Mouse (Mus musculus) heart, postnatal 0 days (tissue): Measurements from ENCODE around the gene Abracl. TPM values are rescaled to one million over a fixed set of nuclear protein-coding genes. Genes with fewer than 3 reads are reported as not detected.

Experiments used
- ATAC-seq: fragments of 200-750 bp; cut with Nextera tagmentation; 2 replicates; pipeline ENCODE4 v1.8.0; 2017; ENCODE audit warnings: low read depth, moderate number of reproducible peaks, moderate library complexity; ENCODE audit not compliant: insufficient read depth
- DNase-seq: peaks from one replicate; pipeline ENCODE4 v3.0.0-alpha.2; 2016; ENCODE audit warnings: low spot score
- H3K27ac ChIP-seq: fragments of 300-500 bp; sonication (generic); 2 replicates; pipeline ENCODE4 v1.5.1; 2014; ENCODE audit warnings: low read depth, mild to moderate bottlenecking
- H3K27me3 ChIP-seq: fragments of 300-500 bp; sonication (generic); 2 replicates; pipeline ENCODE4 v1.6.1; 2014; ENCODE audit warnings: low read length, mixed read lengths; ENCODE audit not compliant: control insufficient read depth, insufficient read depth
- H3K36me3 ChIP-seq: fragments of 300-500 bp; sonication (generic); replicated peaks from 2 replicates; pipeline ENCODE4 v1.6.1; 2014; ENCODE audit warnings: low read length, mixed read lengths; ENCODE audit not compliant: control insufficient read depth, insufficient read depth
- H3K4me1 ChIP-seq: fragments of 300-500 bp; sonication (generic); 2 replicates; pipeline ENCODE4 v1.6.1; 2014; ENCODE audit warnings: antibody characterized with exemption; ENCODE audit not compliant: control insufficient read depth, insufficient read depth
- H3K4me2 ChIP-seq: fragments of 300-500 bp; sonication (generic); 2 replicates; pipeline ENCODE4 v1.6.1; 2014; ENCODE audit warnings: low read depth, mild to moderate bottlenecking, low read length, moderate library complexity
- H3K4me3 ChIP-seq: fragments of 300-500 bp; sonication (generic); 2 replicates; pipeline ENCODE4 v1.5.1; 2014; ENCODE audit warnings: low read depth, low read length
- H3K9ac ChIP-seq: fragments of 300-500 bp; sonication (generic); replicated peaks from 2 replicates; pipeline ENCODE4 v1.6.1; 2014; ENCODE audit warnings: low read depth, low read length, mixed read lengths
- H3K9me3 ChIP-seq: fragments of 300-500 bp; sonication (generic); replicated peaks from 2 replicates; pipeline ENCODE4 v1.6.1; 2016; ENCODE audit warnings: low read length; ENCODE audit not compliant: control insufficient read depth
- CTCF ChIP-seq: IDR thresholded peaks from 2 replicates; pipeline ENCODE4 v1.5.1; 2016; ENCODE audit warnings: antibody characterized with exemption, control low read depth, low read depth
- EP300 ChIP-seq: IDR thresholded peaks from 2 replicates; pipeline ENCODE4 v1.6.1; 2016; ENCODE audit warnings: antibody characterized with exemption, low read depth
- WGBS: fragments of 180-500 bp; shearing (Covaris S2); extraction: QIAGEN DNeasy Blood & Tissue Kit; methylation state at CpG from one replicate; pipeline ENCODE4 v1.1.7; 2014; 5-methylcytosine and 5-hydroxymethylcytosine counted together
- polyA plus RNA-seq: library from polyadenylated mRNA; unstranded; fragments of >200 nt; fragmentation: Nextera tagmentation; extraction: Ambion mirVana; gene quantifications from 2 replicates; pipeline ENCODE4 v1.2.1, GENCODE M21; 2015
- total RNA-seq: library from RNA; depleted of rRNA; stranded (reverse); fragments of >200 nt; gene quantifications from 2 replicates; pipeline ENCODE4 v1.2.3, GENCODE M21; 2014; ENCODE audit warnings: low replicate concordance

Gene Abracl
- total and polyA plus RNA-seq, 2 experiments from 2014 or later = 84.3 to 288 TPM

DNA sequence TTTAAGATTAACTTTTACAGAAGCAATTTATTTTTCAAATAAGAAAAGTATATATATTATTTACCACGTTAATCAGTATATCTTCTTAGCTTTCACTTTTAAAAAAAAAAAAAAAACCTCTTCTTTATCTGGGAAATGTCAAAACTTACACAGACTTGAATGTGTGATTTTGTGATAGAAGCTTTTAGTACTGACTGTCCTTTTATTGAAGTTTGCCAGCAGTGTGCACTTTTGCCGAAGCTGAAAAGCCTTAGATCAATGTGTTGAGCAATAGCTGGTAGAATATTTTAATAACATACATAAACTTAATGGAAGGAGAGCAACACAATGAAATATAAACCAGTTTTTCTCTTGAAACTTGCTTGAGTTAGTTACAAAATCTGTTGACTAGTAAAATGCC lies 37.7 kb upstream of the Abracl start:
- Histone ChIP-seq H3K4me2 (no peak overlapping the region), H3K36me3 (no peaks in the 10 kb centered on the region), H3K9ac (no peak overlapping the region), H3K9me3 (no peaks in the 10 kb centered on the region), H3K4me1 (peaks cover 17% of the 10 kb centered on the region), H3K4me3 (no peak overlapping the region), H3K27me3 (no peaks in the 10 kb centered on the region), H3K27ac (no peak overlapping the region)
- ATAC-seq = no peak
- TF ChIP-seq CTCF (no peak), EP300 (no peak)
- WGBS = 84% methylated on average over 2 of the region's 2 CpGs
- DNase-seq = no peak

DNA sequence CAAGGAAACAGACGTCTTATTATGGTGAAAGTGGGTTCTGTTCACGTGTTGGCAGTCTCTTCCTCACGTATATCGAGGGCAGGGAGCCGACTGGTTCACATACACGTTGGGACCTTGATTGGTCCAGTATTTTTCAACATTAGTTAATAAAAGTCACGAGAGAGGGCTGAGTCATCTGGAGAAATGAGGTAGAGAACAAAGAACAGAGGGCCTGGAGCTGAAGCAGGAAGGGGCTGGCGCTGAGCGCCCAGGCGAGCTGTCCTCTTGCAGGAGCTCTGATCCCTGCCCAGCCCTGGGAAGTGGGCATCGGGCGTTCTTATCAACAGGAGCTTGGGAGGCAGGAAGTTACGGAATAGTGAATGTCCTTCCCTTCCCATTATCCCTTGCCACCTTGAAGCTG lies 36.7 kb upstream of the Abracl start:
- H3K9ac ChIP-seq = no peak overlapping the region
- no peak overlapping the region for H3K4me2 ChIP-seq
- no peaks in the 10 kb centered on the region for H3K36me3 ChIP-seq
- H3K9me3 ChIP-seq = no peaks in the 10 kb centered on the region
- no peaks in the 10 kb centered on the region for H3K27me3 ChIP-seq
- DNase-seq (no peak), ATAC-seq (no peak)
- WGBS = 76% methylated on average over 13 of the region's 13 CpGs
- TF ChIP-seq CTCF = no peak
- TF ChIP-seq EP300 = no peak
- peaks cover 11% of the 10 kb centered on the region for H3K4me1 ChIP-seq
- no peak overlapping the region for H3K27ac ChIP-seq
- no peak overlapping the region for H3K4me3 ChIP-seq

DNA sequence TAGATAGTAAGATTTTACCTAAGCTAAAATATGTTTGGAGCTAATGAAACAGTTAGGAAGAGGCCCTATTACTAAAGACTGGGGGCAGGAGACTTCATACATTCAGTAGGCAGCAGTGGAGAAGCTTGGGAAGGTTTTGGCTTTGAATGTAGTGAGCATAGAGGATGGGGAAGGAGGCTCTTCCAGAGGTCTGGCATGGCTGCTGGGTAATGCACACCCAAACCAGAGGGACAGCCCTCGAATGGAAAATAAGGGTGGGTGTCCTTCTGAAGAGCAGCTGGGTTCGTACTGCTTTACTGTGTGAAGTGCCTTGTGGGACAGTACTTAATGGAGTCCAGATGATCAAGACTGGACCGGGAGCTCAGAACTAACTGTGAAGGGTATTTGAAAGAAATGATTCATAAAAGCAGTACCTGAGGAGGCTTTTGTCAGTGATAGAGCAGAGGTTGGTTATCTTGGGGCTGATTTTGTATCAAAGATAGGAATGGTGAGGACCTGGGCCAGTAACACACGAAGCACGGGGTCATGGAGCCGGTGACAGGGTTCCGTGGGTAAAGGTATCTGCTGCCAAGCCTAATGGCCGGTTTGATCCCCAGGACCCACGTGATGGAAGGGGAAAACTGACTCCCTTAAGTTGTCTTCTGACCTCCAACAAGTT lies 35.7 kb upstream of the Abracl start:
- H3K4me3 ChIP-seq = no peak overlapping the region
- TF ChIP-seq EP300 (no peak), CTCF (no peak)
- WGBS = 88% methylated on average over 9 of the region's 9 CpGs
- H3K36me3 ChIP-seq = no peaks in the 10 kb centered on the region
- no peaks in the 10 kb centered on the region for H3K9me3 ChIP-seq
- H3K4me1 ChIP-seq = peaks cover 11% of the 10 kb centered on the region
- ATAC-seq (no peak), DNase-seq (no peak)
- no peak overlapping the region for H3K9ac ChIP-seq
- no peak overlapping the region for H3K4me2 ChIP-seq
- no peak overlapping the region for H3K27ac ChIP-seq
- H3K27me3 ChIP-seq = no peaks in the 10 kb centered on the region

DNA sequence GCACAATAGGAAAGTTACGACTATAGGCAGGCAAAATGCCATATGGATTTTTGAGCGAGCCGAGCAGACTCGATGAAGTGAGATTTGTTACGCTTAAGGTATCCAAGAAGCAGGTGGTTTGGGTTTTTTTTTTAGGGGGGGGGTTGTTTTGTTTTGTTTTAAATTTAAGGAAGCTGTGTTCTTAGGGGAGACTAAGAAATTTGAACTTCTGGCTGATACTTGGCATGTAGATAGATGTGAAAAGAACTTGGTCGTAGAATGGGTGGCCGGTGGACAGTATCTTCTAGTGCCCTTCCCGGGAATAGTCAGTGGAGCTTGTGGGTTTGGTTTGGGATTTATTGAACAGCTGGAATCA lies 33.3 kb upstream of the Abracl start:
- Histone ChIP-seq H3K9me3 (no peaks in the 10 kb centered on the region), H3K27me3 (no peaks in the 10 kb centered on the region), H3K4me2 (peak overlapping the region; percentile 64), H3K27ac (peak overlapping the region; percentile 92), H3K4me3 (peak overlapping the region; percentile 90), H3K9ac (peak overlapping the region; percentile 94), H3K4me1 (peaks cover 15% of the 10 kb centered on the region), H3K36me3 (no peaks in the 10 kb centered on the region)
- TF ChIP-seq EP300 (no peak), CTCF (no peak)
- under 1% methylated on average over 8 of the region's 8 CpGs for whole genome bisulfite sequencing
- ATAC-seq = no peak
- DNase-seq = no peak

DNA sequence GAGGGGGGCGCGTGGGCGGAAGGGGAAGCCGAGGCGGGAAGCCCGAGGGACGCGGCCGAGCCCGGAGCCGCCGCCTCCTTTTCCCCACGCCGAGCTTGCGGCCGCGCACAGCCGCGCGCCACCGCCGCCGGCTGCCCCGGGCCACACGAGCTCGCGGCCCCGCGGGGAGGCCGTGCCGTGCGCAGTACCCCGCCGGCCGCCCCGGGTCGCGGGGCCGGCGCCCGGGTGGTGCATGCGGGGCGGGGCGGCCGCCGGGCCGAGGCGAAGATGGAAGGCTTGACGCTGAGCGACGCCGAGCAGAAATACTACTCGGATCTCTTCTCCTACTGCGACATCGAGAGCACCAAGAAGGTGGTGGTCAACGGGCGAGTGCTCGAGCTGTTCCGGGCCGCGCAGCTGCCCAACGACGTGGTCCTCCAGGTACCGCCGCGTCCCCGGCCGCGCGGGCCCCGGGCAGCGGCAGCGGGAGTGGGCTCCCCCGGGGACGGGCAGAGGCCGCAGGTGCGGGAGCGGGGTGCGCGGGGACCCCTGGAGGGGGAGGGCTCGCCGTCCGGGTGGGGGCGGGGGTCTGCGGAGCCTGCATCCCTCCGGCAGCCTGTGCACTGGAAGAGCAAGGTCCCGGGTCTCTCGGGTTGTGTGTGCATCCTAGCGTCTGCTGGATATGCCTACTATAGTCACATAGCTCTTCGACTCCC lies 32.8 kb upstream of the Abracl start, which contains the start of gene Reps1:
Gene Reps1, plus strand, starts transcription at position 166 of the 695 bp plus-strand sequence.
- DNase-seq (peak; percentile 39), ATAC-seq (peak; percentile 76)
- no peaks in the 10 kb centered on the region for H3K36me3 ChIP-seq
- H3K27ac ChIP-seq = peak within 1 kb of the TSS; percentile 92
- TF ChIP-seq CTCF (no peak), EP300 (no peak)
- no peaks in the 10 kb centered on the region for H3K27me3 ChIP-seq
- H3K9ac ChIP-seq = peak within 1 kb of the TSS; percentile 94
- WGBS = under 1% methylated on average over 80 of the region's 90 CpGs
- H3K4me2 ChIP-seq = peak within 1 kb of the TSS; percentile 64
- H3K4me3 ChIP-seq = peak within 1 kb of the TSS; percentile 90
- no peaks in the 10 kb centered on the region for H3K9me3 ChIP-seq
- H3K4me1 ChIP-seq = peaks cover 15% of the 10 kb centered on the region
